Mouse (Mus musculus) ES-Bruce4 (cell line): Measurements from ENCODE around the gene Tnni3k. TPM values are rescaled to one million over a fixed set of nuclear protein-coding genes. Genes with fewer than 3 reads are reported as not detected.

Source experiments
- H3K27ac ChIP-seq: 2 replicates; pipeline ENCODE4 v1.5.1; 2012; ENCODE audit warnings: low read length, inconsistent platforms; ENCODE audit not compliant: insufficient read depth
- H3K27me3 ChIP-seq: 2 replicates; pipeline ENCODE4 v1.6.1; 2012; ENCODE audit warnings: mild to moderate bottlenecking, low read length, inconsistent platforms; ENCODE audit not compliant: control insufficient read depth, poor library complexity, insufficient read depth, severe bottlenecking
- H3K36me3 ChIP-seq: 2 replicates; pipeline ENCODE4 v1.6.1; 2012; ENCODE audit warnings: inconsistent platforms, mild to moderate bottlenecking, low read length, moderate library complexity; ENCODE audit not compliant: control insufficient read depth, poor library complexity, insufficient read depth, severe bottlenecking
- H3K4me1 ChIP-seq: one replicate; pipeline ENCODE4 v1.8.1; 2011; ENCODE audit warnings: low read length; ENCODE audit not compliant: control insufficient read depth, insufficient read depth
- H3K4me3 ChIP-seq: 2 replicates; pipeline ENCODE4 v1.5.1; 2011; ENCODE audit warnings: low read depth, mild to moderate bottlenecking, low read length
- H3K9ac ChIP-seq: 2 replicates; pipeline ENCODE4 v1.6.1; 2012; ENCODE audit warnings: low read depth, mild to moderate bottlenecking, inconsistent platforms; ENCODE audit not compliant: poor library complexity, severe bottlenecking
- H3K9me3 ChIP-seq: replicated peaks from 2 replicates; pipeline ENCODE4 v1.6.1; 2012; ENCODE audit warnings: mild to moderate bottlenecking, low read length, inconsistent platforms; ENCODE audit not compliant: control insufficient read depth, poor library complexity, insufficient read depth, severe bottlenecking
- CTCF ChIP-seq: IDR thresholded peaks from one replicate; pipeline ENCODE4 v1.8.1; 2011; ENCODE audit warnings: low read depth, low read length
- EP300 ChIP-seq: IDR thresholded peaks from 2 replicates; pipeline ENCODE4 v1.6.1; 2011; ENCODE audit warnings: low read depth, low read length; ENCODE audit not compliant: insufficient read depth
- POLR2A ChIP-seq: IDR thresholded peaks from one replicate; pipeline ENCODE4 v1.8.1; 2011; ENCODE audit warnings: low read length; ENCODE audit not compliant: insufficient read depth
- polyA plus RNA-seq: library from polyadenylated mRNA; stranded (reverse); fragments of >200 nt; gene quantifications from 2 replicates; pipeline ENCODE4 v1.2.4, GENCODE M21; 2011; ENCODE audit warnings: low read depth; ENCODE audit not compliant: missing spikeins, insufficient read depth, insufficient read length

Gene Tnni3k
- polyA plus RNA-seq, 1 experiment: not detected

DNA sequence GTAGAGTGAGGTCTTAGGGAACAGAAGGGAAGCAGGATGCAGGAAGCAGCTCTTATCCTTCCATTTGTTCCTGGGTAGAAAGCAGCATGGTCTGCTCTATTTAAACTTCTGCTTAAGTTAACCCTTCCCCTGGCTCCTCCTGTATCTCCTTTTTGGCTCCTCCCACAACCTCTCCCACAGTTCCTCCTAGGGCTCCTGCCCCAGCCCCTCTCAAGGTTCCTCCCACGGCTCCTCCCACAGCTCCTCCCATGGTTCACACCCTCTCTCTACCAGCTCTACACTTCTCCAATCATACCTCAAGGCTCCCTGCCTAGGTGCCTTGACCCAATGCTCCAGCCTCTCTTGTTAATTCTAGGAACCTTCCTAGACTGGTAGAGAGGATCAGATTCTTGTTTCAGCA is 242.3 kb downstream of the Tnni3k start:
- H3K9me3 ChIP-seq: no peaks in the 10 kb centered on the region
- no peak overlapping the region for H3K4me3 ChIP-seq
- H3K4me1 ChIP-seq: no peaks in the 10 kb centered on the region
- no peaks in the 10 kb centered on the region for H3K36me3 ChIP-seq
- H3K9ac ChIP-seq: no peak overlapping the region
- H3K27ac ChIP-seq: no peak overlapping the region
- H3K27me3 ChIP-seq: no peaks in the 10 kb centered on the region
- TF ChIP-seq CTCF: no peak
- no peak for TF ChIP-seq POLR2A
- no peak for TF ChIP-seq EP300

DNA sequence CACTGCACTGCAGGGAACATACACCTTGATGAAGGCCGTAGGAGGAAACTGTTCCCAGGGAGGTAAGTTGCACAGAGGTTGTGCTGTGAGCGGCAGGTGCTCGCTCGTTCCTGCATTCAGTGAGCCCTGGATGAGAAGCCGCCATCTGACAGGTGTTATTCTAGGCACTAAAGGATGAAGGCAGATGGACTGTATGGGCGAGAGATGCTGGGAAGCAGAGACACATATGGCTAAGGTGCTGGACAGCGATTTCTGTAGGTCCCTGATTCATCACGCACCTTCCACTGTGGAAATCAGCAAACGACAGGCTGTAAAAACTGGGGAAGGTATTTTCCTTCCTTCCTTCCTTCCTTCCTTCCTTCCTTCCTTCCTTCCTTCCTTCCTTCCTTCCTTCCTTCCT is 243.4 kb downstream of the Tnni3k start:
- TF ChIP-seq POLR2A: no peak
- no peak for TF ChIP-seq EP300
- no peak for TF ChIP-seq CTCF
- no peaks in the 10 kb centered on the region for H3K4me1 ChIP-seq
- H3K9ac ChIP-seq: no peak overlapping the region
- H3K4me3 ChIP-seq: no peak overlapping the region
- H3K27ac ChIP-seq: no peak overlapping the region
- H3K36me3 ChIP-seq: no peaks in the 10 kb centered on the region
- H3K9me3 ChIP-seq: no peaks in the 10 kb centered on the region
- H3K27me3 ChIP-seq: no peaks in the 10 kb centered on the region

DNA sequence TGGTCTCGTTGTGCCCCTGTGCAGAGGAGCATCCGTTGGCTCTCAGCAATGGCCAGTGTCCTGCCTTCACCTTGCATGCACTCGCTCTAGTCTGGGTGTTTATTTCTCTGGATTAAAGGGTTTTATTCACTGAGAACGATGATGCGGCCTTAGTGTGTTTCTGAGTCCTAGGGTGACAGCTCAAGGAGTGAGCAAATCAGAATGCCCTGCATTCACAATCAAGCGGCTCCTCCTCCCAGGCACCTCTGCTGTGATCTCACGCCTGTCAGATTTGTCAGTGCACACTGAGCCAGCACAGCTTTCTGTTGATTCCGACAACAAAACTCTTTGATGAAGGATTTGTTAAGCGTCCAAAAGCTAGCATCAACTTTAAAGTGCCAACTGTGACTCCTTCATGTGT is 243.9 kb downstream of the Tnni3k start:
- Histone ChIP-seq H3K27ac (no peak overlapping the region), H3K4me1 (no peaks in the 10 kb centered on the region), H3K9me3 (no peaks in the 10 kb centered on the region), H3K4me3 (no peak overlapping the region), H3K27me3 (no peaks in the 10 kb centered on the region), H3K36me3 (no peaks in the 10 kb centered on the region), H3K9ac (no peak overlapping the region)
- no peak for TF ChIP-seq POLR2A
- TF ChIP-seq EP300: no peak
- no peak for TF ChIP-seq CTCF

DNA sequence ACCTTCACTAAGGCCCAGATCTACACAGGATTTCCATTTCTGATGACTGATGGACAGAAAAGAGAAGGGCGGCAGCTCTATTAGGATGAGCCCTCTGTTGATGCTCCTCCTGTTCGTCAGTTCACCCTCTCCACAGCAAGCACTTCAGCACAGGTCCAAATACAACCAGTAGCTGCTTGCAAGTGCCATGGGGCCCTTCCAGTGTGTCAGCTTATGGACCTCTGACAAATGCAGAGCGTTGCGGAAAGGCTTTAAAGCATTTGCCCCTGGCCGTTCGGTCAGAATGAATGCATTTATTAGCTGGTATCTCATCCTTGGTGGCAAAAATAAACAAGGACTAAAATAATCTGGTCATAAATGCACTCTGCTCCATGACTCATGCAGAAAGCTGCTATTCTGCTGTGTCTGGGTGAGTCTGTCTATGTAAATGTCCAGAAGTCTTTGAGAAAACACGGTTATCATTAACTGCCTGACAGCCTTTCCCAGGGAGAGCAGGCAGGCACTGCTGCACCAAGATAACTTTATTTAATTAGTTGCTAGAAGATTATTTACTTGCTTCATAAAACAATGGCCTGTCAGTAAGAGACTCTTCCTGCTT is 244.8 kb downstream of the Tnni3k start:
- no peaks in the 10 kb centered on the region for H3K36me3 ChIP-seq

DNA sequence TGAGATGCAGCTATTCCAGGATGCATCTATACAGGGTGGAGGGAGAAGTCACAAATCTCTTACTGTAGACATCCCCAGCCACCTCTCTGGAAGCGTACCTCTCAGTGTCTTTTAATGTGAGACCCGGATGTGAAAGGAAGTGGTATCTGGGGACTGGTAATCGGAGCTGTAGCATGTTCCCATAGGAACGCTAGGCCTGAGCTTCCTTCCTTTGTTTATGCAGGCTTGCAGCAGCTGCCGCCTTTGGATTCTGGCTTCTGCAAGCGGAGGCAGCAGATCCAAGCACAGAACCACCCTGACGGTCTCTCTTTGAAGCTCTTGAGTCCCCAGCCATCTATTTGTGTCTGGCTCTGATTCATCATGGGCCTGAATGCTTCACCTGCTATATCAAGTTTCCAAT is 248.6 kb downstream of the Tnni3k start:
- TF ChIP-seq EP300: no peak
- TF ChIP-seq CTCF: no peak
- TF ChIP-seq POLR2A: no peak
- Histone ChIP-seq H3K36me3 (no peaks in the 10 kb centered on the region), H3K4me3 (no peak overlapping the region), H3K4me1 (no peaks in the 10 kb centered on the region), H3K27ac (no peak overlapping the region), H3K9ac (no peak overlapping the region), H3K27me3 (no peaks in the 10 kb centered on the region), H3K9me3 (no peaks in the 10 kb centered on the region)

More for the DNA sequence above, 244.8 kb downstream of the Tnni3k start:
- H3K4me1 ChIP-seq: no peaks in the 10 kb centered on the region
- H3K9ac ChIP-seq: no peak overlapping the region
- H3K4me3 ChIP-seq: no peak overlapping the region
- no peak overlapping the region for H3K27ac ChIP-seq
- no peaks in the 10 kb centered on the region for H3K9me3 ChIP-seq
- no peak for TF ChIP-seq CTCF
- TF ChIP-seq EP300: no peak
- TF ChIP-seq POLR2A: no peak
- H3K27me3 ChIP-seq: no peaks in the 10 kb centered on the region

DNA sequence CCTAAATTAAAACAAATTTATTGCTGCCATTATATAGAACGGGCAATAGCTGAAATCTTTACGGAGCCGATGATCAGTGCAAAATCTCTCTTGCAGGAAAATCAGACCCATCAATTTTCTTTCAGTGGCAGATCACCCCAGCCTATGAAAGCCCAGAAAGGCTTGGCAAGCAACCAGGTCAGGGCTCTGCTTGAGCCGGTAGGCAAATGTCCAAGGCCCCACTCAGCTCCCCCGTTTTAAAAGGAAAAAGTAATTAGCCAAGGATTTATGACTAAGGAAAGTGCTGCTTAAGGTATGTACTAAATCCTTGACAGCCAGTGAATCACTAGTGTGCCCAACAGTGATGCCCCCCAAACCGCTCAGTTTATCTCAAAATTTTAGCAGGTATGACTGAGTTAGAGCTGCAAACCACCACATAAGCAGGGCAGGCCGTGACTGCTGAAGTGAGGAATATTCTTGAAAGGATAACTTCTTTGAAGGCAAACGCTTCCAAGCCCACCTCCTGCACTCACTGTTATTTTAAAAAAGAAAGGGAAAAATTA is 254.2 kb downstream of the Tnni3k start:
- H3K4me1 ChIP-seq: no peaks in the 10 kb centered on the region
- TF ChIP-seq POLR2A (no peak), CTCF (no peak), EP300 (no peak)

More for the DNA sequence above, 254.2 kb downstream of the Tnni3k start:
- Histone ChIP-seq H3K27me3 (no peaks in the 10 kb centered on the region), H3K4me3 (no peak overlapping the region), H3K9ac (no peak overlapping the region), H3K27ac (no peak overlapping the region), H3K9me3 (no peaks in the 10 kb centered on the region), H3K36me3 (no peaks in the 10 kb centered on the region)
